Mouse (Mus musculus): ENCODE data around the gene Dennd6a.
A peak's percentile ranks its signal among the peaks of the same experiment; 100 is the strongest.

Dennd6a gene

DNA sequence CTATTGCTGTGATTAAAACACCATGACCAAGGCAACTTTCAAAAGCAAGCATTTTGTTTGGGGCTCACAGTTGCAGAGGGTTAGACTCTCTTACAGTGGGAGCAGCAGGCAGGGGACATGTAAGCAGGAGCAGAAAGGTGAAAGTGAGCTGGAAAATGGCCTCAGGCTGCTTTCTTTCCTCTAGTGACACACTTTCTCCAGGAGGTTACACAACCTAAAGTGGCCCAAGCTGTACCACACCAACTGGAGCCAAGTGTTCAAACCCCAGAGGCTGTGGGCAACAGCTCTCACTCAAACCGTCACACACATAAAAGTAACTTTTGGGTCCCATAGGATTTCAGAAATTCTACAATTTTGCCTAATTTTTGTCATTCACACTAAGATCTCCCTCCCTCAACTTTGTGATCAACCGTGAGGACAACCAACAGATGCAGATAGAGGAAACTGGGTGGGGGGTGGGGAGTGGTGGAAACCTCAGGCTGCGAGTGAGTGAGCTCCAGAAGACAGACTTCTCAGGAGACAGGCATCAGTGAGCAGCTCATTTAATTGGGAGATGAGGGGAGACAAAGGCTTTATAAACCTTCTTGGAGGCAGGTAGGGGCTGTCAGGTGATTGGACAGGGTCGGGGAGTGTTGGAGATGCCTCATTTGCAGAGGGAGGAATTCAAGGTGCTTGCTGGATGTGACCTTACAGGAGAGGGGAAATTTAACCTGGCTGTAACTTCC is 1.5 kb upstream of the Dennd6a start:
- DNase-seq, result no peak

DNA sequence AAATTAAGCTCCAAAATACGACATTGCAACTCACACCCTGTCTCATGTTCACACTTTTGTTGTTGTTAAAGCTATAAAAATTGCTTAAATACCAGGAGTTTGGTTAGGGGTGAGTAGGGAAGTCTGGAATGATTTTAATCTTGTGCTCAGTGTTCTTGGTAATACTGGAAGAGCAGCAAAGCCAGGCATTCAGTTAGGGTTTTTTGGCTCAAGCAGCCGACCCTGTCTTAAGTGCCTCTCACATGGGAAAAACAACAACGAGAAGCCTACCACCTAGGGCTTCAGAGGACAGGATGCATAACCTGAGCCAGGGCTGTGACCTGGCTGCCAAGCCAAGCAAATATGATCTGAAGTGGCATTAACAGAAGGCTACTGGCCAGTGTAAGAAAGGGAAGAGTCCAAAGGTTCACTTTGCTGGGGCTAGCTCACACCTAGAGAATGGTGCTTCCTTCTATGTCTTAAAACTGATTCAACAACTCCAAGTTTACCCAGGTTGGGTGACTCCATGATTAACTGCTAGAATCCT is 2.7 kb downstream of the Dennd6a start:
- DNase-seq, result no peak

DNA sequence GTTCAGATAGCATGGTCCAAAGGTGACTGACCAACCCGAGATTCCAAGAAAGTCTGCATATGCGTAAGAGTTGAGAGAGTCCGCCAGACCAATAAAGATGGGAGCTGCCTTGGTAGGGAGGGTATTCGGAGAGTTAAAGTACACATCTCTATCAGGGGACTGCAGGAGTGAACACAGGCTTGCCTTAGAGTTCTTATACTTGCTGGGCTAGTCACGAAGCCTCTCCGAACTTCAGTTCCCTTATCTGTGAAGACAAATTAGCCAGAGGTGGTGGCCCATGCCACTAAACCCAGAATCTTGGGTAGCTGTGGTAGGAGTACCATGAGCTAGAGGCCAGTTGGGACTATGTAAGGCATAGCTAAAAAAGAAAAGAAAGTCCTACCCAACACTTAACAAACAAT is 5.1 kb downstream of the Dennd6a start:
- DNase-seq, result no peak

DNA sequence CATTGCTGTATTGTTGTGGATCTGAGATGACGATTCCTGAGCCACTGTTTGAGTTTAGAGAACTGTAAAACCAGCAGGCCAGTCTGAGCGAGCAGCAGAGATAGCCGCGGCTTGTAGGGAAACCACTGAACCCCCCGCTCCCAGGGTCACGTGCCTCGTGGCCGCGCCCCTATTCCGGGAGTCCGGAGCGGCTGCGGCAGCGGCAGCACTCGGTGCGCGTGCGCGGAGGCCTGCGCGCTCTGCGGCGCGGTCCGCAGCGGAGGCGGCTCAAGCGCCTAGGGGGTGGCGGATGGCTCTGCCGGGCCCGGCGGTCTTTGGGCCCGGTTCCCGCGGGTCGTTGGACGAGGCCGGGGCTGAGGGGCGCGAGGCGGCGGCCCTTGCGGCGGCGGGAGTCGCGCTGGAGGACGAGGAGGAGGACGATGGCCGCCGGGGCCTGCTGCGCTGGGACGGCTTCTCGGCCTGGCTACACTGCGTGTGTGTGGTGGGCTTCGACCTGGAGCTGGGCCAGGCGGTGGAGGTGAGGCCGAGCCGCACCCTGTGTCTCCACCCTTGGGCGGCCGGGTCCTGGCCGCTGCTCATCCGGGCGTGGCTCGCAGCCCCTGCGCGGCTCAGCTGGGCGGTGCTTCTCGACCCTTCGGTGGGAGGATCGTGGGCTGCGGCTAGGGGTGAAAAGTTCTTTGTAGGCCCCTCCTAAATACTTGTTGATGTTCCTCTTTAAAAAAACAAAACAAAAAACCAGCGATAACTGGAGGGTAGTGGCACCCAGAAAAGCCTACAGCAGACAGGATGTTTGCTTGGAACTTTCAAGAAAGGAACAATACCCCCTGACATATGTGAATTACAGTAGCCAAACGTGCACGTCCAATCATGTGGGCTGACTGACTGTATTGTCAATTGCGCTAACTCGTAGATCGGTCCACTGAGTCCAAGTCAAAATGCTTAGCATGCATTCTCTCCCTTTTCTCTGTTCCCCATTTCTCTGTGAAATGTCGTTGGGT is 6.0 kb downstream of the Dennd6a start:
- peak; percentile 92 to 95 for DNase-seq

DNA sequence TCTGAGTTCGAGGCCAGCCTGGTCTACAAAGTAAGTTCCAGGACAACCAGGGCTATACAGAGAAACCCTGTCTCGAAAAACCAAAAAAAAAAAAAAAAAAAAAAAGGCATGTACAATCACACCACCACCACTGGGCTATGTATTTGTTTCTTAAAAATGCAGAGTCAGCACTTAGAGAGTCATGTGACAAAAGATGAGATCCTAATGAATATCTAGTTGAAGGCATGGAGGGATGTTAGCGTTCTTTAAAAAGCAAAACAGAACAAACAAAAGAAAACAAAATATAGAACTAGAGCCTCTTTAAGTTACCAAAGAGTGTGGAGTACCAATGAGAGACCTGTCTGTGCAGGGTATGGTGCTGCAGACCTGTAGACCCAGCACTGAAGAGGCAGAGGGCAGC is 10.0 kb downstream of the Dennd6a start:
- DNase-seq, result no peak

DNA sequence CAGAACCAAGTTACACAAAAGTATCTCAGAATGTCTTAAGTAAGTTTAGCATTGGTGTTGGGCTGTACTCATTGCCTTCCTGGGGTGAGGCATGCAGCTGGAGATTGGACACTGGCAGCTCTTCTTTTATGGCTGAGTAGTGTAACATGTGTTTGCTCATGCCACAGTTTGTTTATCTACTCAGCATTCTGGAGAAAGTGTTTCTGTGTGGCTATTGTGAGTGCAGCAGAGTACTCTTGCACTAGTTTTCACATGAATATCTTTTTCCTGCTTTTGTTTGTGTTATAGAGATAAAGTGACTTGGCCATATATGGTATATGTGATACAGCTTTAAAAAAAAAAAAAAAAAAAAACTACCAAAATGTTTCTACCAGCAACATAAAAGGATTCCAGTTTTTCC is 13.5 kb downstream of the Dennd6a start:
- no peak for DNase-seq

DNA sequence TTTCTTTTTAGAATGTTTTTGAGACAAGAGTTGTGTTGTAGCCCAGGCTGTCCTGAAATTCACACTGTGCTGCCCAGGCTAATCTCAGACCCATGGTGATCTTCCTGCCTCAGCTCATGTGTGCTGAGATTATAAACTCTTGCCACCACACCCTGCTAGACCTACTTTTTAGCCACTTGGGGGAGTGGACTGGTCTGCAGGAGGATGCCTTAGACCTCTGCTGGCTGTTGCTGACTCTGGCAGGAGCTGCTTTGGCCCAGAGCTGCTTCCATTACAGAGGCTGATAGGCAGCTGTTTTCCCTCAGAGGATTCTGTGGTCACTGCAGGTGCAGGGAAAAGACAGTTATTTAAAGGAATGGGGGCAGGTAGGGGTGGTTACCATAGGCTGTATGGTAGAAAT is 17.7 kb downstream of the Dennd6a start:
- no peak for DNase-seq

DNA sequence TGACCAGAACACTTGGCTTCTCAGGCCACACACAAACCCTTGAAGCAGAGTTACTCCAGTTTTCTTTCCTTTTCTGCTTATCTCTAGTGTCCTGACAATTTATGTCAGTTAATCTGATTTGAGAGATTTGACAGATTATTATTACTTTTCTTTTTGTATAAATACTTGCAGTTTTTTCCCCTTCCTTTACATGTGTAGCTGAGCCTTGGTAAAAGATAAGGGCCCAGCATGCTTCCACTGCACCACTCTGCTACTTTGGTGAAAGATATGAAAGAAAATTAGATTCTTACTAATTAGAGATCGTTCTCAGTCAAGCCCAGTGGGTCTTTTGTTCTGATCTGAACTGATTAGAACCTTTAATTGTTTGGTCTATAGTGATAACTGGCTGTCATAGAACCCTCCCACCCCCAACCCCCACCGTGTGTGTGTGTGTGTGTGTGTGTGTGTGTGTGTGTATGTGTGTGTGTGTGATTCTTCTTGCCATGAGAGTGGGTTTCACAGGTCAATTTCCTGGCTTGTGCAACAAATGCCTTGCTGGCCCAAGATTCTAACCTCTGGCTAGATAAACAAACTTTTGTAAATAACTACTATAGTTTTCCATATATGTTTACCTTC is 19.7 kb downstream of the Dennd6a start:
- no peak for DNase-seq

DNA sequence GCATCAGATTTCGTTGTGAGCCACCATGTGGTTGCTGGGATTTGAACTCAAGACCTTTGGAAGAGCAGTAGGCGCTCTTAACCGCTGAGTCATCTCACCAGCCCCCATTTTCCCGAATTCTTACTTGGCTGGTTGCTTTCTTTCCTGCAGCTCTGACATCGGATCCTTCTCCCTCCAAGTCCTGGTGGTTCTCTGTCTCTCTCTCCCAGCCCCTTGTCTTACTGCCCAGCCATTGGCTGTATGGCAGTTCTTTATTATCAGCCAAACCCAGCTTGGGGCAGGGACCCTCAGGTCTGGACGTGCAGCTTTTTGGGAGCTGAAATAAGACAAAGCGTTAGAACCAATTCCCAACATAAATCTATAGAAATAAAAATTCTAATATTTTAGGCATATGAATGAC is 21.5 kb downstream of the Dennd6a start:
- DNase-seq, result no peak

DNA sequence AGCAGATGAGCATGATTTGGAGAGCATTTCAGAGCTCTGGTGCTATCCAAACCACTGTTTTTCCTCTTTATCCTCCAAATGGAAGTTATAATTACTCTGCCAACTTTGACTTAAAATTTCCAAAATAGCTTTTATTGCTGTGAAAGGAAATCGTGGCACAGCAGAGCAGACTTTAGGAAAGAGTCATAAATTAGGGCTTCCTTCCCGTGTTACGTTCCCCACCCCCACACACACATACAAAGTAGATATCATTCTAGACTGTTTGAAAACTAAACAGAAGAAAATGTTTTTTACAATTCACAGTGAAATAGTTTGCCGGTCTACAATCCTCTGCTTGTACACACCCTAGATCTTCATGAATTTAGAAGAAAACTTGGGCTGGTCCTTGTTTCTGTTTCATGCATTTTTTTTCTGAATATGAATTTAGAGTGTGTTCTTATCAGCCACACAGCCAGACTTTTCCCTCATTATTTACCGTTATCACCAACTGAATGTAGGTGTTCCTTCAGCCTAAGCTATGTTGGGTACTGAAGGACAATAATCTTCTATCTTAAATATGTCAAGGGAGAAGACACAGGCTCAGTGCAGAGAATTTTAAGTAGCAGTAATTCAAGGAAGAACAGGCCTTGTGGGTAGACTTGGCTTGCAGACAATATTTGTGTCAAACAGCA is 22.2 kb downstream of the Dennd6a start:
- peak in 1 of 2 experiments; percentile 10 for DNase-seq

DNA sequence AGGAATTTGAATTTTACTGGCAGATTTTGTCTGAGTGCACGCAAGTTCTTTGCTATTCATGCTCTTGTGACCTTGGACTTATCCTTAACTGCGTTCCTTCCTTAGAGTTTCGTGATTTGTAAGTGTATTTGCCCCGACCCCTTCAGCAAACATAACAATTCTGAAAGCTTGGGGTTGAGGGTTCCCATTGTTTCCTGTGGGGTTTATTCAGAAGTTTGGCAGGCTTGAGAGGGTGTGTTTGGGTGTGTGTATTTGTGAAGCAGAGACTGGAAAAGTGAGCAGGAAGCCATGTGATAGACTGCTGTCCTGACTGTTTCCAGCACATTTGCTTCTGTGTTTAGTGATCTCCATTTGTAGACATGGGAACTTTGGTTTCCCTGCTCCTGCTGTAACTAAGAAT is 31.7 kb downstream of the Dennd6a start:
- no peak for DNase-seq

DNA sequence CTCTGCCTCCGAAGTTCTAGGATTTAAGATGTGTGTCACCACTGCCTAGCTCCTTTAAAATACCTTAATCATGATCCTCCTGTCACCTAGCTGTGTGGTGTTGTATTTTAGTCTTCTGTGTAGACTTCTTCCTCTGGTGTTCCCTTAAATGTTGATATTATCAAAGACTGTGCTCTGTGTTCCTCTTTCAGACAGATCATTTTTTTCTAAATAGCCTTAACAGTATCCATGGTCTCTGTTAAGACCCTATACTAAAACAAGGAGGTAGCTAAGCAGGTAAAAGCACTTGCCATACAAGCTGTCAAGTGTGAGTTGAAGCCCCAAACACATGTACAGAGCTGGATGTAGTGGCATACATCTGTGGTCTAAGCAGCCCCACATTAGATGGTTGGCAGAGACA is 36.0 kb downstream of the Dennd6a start:
- DNase-seq, result no peak

DNA sequence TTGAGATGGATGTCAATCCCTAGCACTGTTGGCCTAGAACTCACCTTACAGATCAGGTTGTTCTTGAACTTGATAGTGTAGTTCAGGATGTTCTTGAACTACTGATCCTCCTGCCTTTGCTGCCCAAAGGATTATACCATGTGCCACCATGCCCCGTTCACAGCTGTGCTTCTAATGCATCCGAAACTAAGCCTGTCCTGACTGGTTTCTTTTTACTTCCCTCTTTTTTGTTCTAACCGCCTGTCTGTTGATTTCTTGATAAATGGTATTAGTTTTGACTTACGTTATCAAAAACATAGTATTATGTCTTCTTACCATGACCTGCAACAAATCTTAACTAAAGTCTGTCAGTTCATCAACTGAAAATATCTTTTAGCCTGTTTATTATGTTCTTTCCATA is 37.0 kb downstream of the Dennd6a start:
- no peak for DNase-seq

DNA sequence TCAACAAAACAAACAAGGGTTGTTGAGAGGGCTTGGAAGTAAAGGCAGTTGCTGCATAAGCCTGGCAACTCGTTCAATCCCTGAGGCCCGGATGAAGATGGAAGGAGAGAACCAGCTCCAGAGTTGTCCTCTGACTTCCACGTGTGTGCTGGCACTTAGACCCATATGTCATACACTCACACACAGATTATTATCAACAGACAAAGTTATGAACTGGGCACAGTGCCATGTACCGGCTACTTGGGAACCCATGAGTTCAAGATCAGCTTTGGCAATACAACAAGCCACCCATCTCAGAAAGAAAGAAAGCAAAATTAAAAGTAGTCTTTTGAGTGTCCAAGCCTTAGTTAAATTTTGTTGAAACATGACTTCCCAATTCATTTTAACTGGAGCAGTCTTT is 51.6 kb downstream of the Dennd6a start:
- DNase-seq, result no peak

DNA sequence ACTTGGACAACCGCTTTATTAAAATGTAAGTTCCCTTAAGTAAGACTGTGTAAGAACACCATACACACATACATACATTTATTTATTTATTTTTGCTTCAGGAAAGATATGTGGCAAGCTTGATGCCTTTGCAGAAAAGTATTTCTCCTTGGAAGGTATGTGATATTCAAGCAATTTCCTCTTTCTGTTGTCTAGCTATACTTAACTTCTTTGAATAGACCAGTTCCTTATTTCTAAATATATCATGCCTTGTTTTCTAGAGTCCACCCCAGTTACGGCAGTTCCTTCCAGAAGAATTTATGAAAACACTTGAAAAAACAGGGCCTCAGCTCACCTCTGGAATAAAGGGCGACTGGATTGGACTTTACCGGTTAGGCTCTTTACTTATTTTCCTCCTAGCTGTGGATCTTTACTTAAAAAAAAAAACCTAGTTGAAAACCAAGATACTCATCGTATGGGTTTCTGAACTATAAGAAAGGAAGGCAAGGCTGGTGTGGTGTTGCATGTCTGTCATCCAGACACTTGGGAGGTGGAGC is 53.0 kb downstream of the Dennd6a start:
- DNase-seq, result no peak

DNA sequence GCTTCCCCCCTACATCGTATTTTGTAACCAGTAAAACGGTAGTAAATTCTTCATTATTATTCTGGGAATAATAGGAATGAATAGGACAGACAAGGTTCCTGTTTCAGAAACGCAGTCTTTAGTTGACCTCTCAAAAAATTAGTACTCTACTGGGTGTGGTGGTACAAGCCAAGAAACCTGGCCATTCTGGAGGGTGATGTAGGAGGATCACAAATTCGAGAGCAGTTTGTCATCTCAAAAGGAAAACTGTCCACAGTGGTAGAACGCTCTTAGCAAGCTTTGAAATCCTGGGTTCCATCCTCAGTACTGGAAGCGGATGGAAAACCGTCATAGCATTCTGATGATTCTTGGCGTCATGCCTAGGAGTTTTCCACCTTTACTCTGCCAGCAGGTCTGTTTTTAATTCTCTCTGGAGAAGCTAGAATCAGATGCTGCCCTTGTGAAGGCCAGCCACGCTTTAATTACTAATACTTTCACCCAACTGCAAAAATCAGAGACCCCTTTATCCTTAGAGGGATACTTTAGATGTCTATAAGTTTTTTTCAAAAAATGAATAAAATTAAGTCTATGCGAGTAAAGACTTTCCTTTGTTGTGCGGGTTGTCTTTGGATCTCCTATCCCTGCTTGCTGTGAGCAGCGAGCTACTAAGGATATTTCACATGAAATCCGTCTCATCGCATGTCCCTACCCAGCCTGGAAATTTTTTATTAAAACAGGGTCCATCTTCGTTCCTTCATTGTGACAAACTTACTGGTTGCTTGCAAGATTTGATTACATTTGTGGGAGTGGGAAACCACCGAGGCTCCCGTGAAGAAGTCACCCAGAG is 63.6 kb downstream of the Dennd6a start:
- peak; percentile 8 to 39 for DNase-seq

DNA sequence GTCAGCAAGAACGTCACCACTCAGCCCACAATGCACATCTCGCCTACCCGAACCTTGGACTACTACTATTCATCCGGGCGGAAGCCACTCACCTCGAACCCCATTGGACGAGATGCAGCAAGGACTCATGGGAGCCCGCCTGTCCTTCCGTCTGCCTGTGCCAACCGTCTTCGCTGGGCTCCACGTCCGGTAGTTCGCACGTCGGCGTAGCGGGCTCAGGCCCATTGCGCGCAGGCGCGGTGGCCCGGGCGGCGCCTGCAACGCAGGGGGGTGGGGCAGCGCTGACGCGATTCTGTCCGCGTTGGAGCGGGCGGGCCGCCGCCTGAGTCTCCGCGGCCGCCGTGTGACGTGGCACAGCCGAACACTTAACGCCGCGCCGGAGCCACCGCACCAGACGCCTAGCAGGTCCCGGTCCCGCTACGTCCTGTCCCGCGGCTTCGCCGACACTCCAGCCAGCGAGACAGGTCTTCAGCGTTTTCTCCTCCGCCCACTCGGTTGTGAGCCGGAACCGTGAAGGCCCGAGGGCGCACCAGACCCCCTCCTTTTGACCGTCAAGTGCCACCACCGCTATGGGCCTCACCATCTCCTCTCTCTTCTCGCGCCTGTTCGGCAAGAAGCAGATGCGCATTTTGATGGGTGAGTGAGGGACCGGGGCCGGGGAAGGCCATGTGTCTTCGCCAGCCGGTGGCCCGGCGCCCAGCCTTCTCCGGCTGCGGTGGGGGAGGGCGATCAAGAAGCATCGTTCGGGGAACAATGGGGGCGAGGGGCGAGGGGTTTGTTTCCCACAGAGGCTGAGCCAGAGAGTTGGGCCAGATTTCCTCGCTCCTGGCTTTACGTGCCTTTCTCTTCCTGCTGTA is 64.4 kb downstream of the Dennd6a start, which contains the start of gene Arf4:
Gene Arf4, plus strand, starts transcription at position 224 of the 857 bp plus-strand sequence.
- DNase-seq, result peak; percentile 97 to 99

DNA sequence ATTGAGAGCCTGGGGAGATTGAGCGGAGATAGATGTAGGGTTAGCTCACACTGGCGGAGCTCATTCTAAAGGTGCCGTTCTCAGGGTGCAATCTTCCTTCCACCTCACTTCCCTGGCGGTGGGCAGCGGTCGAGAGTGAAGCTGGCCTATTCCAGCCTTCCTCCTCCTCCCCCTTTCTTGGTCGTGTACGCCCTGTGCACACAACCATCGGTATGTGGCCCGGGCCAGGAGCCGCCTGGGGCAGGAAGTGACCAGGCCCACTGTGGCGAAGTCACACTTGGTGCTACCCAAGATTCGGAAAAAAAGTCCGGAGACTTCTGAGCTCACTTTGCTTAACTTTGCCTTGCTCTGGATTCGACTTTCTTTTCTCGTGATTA is 65.0 kb downstream of the Dennd6a start:
- DNase-seq, result peak; percentile 72 to 84

DNA sequence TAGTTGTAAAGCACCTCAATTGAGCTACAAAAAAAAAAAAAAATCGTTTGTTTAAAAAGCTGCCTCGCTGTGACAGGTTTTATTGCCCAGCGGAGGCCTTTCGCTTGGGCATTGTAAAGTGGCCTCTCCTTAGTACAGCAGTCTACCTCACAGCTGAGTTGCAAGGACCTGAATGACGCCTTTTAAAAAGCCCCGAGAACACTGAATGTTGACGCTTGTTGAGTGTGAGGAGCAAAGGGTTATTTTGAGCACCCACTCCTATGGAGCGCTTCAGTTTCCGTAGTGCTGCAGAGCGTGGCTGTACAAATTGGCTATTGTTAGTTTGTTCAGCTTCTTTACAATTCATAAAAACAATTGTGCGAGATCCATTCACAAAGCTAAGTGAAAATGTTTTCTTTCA is 65.6 kb downstream of the Dennd6a start:
- peak; percentile 3 to 23 for DNase-seq

DNA sequence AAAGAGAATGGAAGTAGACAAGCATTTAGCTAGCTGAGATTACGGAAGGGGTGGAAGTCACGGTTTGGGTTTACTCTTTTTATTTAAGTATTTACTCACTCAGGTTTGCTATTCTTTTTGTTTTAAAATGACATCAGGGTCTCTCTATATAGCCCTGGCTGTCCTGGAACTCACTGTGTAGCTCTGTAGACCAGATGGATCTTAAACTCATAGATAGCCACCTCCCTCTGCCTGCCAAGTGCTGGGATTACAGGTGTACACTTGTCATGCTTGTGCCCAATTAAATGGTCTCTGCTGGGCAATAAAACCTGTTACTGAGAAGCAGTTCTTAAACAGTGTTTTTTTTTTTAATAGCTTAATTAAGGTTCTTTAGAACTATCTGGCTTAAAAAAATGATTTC is 66.3 kb downstream of the Dennd6a start:
- peak; percentile 10 to 48 for DNase-seq
